Mouse (Mus musculus): ENCODE data around the gene Tmem233.

GRCm38 (mm10) chr5:116069618-116070017 is 13.4 kb downstream of the Tmem233 start:
- TF ChIP-seq CTCF (IDR thresholded peaks at IDR 0.05 in 2 of 3, conservative IDR thresholded peaks at IDR 0.05 in 1 of 3; ENCODE audit: control insufficient read depth in 1 of 3, insufficient read depth in 1 of 3, low read depth in 2 of 3, low read length in 3 of 3, poor library complexity in 1 of 3, severe bottlenecking in 1 of 3) (no peak), E2F4 (IDR thresholded peaks at IDR 0.05; ENCODE audit: borderline replicate concordance, low read depth, low read length) (no peak), HCFC1 (IDR thresholded peaks at IDR 0.05; ENCODE audit: low read depth, low read length) (no peak), EP300 (IDR thresholded peaks at IDR 0.05; ENCODE audit: low read depth in 1 of 2, low read length in 2 of 2) (no peak), TCF12 (IDR thresholded peaks at IDR 0.05; ENCODE audit: low read depth, low read length) (no peak), JUND (IDR thresholded peaks at IDR 0.05; ENCODE audit: low read depth, low read length) (no peak), GATA1 (IDR thresholded peaks at IDR 0.05; ENCODE audit: low read depth, low read length) (no peak), USF1 (IDR thresholded peaks at IDR 0.05; ENCODE audit: low read depth, low read length) (no peak), MAFK (IDR thresholded peaks at IDR 0.05; ENCODE audit: borderline replicate concordance, low read depth, low read length) (no peak), UBTF (IDR thresholded peaks at IDR 0.05; ENCODE audit: borderline replicate concordance, insufficient read depth, low read depth, low read length) (no peak), CHD2 (IDR thresholded peaks at IDR 0.05; ENCODE audit: low read length) (no peak), ELF1 (IDR thresholded peaks at IDR 0.05; ENCODE audit: low read depth, low read length) (no peak), POLR2A (IDR thresholded peaks at IDR 0.05; ENCODE audit: control insufficient read depth in 1 of 2, insufficient read depth in 1 of 2, low read depth in 1 of 2, low read length in 2 of 2, poor library complexity in 1 of 2) (no peak)
